Mouse (Mus musculus): ENCODE measurements around the gene Mxd1. TPM values are rescaled to one million over a fixed set of nuclear protein-coding genes. Genes with fewer than 3 reads are reported as not detected.

Mxd1 gene
- polyA plus RNA-seq, 1 experiment, result 31.4 TPM

DNA sequence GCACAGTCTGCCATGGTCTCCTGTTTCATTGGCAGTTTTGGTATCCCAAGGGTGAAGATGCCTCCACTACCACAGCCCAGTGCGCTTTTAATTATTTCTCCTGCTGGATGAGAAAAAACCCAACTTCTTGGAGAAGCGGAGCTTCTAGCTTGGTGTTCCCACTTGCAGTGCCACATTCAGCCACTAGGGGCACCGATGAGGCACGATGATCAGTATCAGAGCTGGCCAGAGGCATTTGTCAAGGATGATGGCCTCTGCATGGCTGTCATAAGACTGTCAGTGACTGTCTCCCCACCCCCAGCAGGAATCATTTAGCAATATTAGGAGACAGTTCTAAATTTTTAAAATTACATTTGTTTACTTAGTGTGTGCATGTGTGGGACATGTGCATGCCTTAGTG lies 69.8 kb downstream of the Mxd1 start:
- H3K4me1 ChIP-seq (ENCODE audit: control insufficient read depth, insufficient read depth, low read length), result peaks cover 8% of the 10 kb centered on the region
- H3K27me3 ChIP-seq (ENCODE audit: control insufficient read depth, insufficient read depth, low read length), result no peaks in the 10 kb centered on the region
- H3K36me3 ChIP-seq (ENCODE audit: control insufficient read depth, insufficient read depth, low read length), result no peaks in the 10 kb centered on the region
- TF ChIP-seq CTCF (IDR thresholded peaks at IDR 0.05; ENCODE audit: control insufficient read depth, insufficient read depth, insufficient replicate concordance, low read depth, low read length) (peak; percentile 99; the same call in 1 of the 2 replicates), POLR2A (IDR thresholded peaks at IDR 0.05; ENCODE audit: control insufficient read depth, low read depth, low read length) (no peak)
- H3K27ac ChIP-seq (ENCODE audit: control insufficient read depth, insufficient read depth, low read depth, low read length), result no peak overlapping the region
- no peak overlapping the region for H3K4me3 ChIP-seq (ENCODE audit: control insufficient read depth, low read depth, low read length)

DNA sequence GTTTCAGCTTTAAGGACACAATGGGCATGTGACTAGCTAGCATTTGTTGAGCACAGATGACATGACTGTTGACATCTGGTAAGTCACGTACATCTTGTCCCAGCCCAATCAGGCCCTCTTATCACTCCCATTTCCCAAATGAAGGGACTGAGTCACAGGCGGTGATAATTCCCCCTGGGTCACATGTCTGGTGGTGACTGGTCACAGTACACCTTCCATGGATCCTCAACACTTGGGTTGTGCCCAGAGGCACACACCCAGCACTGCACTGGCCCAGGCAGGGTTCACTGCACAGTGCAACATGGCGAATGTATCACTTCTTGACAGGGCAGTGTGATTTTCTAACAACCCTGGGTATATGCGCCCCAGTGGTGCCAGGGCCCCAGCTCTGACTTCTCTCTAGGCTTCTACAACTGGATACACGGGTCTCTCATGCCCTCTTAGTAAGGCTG lies 70.2 kb downstream of the Mxd1 start:
- Histone ChIP-seq H3K27me3 (ENCODE audit: control insufficient read depth, insufficient read depth, low read length) (no peaks in the 10 kb centered on the region), H3K4me3 (ENCODE audit: control insufficient read depth, low read depth, low read length) (no peak overlapping the region), H3K4me1 (ENCODE audit: control insufficient read depth, insufficient read depth, low read length) (peaks cover 8% of the 10 kb centered on the region), H3K36me3 (ENCODE audit: control insufficient read depth, insufficient read depth, low read length) (no peaks in the 10 kb centered on the region), H3K27ac (ENCODE audit: control insufficient read depth, insufficient read depth, low read depth, low read length) (no peak overlapping the region)
- TF ChIP-seq CTCF (IDR thresholded peaks at IDR 0.05; ENCODE audit: control insufficient read depth, insufficient read depth, insufficient replicate concordance, low read depth, low read length) (no peak), POLR2A (IDR thresholded peaks at IDR 0.05; ENCODE audit: control insufficient read depth, low read depth, low read length) (no peak)

Other genes with a start within 250 kb of the Mxd1 start
- 2.8 and 3.1 TPM in 2 replicates for gene Gm44790, start 242.5 kb downstream of the Mxd1 start, polyA plus RNA-seq (2012; rRNA removed)
- gene C87436, start 230.8 kb downstream of the Mxd1 start, polyA plus RNA-seq (2012; rRNA removed), result 77.1 and 82.3 TPM in 2 replicates
- 91.6 and 99.3 TPM in 2 replicates for gene Pcbp1, start 142.8 kb downstream of the Mxd1 start, polyA plus RNA-seq (2012; rRNA removed)
- gene Asprv1, start 41.0 kb downstream of the Mxd1 start, polyA plus RNA-seq (2012; rRNA removed), result 0.75 and 0.77 TPM in 2 replicates
- 18.4 and 24.2 TPM in 2 replicates for gene Snrnp27, start 15.4 kb upstream of the Mxd1 start, polyA plus RNA-seq (2012; rRNA removed)
- gene Gmcl1, start 64.2 kb upstream of the Mxd1 start, polyA plus RNA-seq (2012; rRNA removed), result 43.8 and 51.2 TPM in 2 replicates
- 5.7 and 6.7 TPM in 2 replicates for gene Anxa4, start 124.4 kb upstream of the Mxd1 start, polyA plus RNA-seq (2012; rRNA removed)
- gene Aak1, start 180.4 kb upstream of the Mxd1 start, polyA plus RNA-seq (2012; rRNA removed), result 43.4 and 61.2 TPM in 2 replicates

Measured in testis, adult 2 months (tissue).